Mouse (Mus musculus): Measurements from ENCODE around the gene Cd69.
A peak's percentile ranks its signal among the peaks of the same experiment; 100 is the strongest.

Gene Cd69

DNA sequence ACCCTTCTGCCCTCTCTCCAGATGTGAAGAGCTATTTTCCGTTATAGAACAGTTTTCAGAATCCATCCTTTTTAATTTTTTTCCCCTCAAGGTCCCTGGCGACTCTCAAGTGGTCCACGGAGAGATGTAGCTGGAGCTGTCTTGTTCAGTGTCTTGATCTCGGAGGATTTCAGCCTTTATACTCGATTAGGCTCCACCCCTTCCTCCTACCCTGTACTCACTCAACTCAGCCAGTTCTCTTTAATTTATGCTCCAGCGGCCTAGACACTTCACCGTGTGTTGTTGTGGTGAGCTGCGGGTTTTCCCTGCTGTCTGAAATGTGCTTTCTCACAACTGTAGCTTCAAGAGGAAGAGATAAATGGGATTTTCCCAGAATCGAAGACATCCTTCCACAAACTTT, at the start of gene Cd69:
Gene Cd69 (minus strand): TSS at position 217 of the 400 bp plus-strand sequence.
- DNase-seq: peak; percentile 86 to 91

DNA sequence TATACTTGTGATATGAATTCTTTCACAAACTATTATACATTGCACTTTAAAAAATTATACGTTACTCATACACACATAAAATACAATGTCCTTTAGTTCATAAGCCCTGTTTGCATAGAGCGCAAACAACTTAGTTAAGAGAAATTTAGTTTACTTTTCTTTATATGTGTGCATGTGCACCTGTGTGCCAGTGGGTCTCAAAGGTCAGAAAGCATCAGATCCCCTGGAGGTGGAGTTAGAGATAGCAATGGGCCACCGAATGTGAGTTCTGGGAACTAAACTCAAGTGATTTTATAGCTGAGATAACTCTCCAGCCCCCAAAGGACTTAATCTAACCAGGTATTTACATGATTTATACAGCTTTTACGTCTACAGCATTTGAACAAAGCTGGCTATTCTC, 44.1 kb upstream of the Cd69 start:
- DNase-seq: no peak

- DNase-seq: peak; percentile 29 to 30
Observed at GRCm38 (mm10) chr6:129318395-129318794, 43.2 kb upstream of the Cd69 start.

DNA sequence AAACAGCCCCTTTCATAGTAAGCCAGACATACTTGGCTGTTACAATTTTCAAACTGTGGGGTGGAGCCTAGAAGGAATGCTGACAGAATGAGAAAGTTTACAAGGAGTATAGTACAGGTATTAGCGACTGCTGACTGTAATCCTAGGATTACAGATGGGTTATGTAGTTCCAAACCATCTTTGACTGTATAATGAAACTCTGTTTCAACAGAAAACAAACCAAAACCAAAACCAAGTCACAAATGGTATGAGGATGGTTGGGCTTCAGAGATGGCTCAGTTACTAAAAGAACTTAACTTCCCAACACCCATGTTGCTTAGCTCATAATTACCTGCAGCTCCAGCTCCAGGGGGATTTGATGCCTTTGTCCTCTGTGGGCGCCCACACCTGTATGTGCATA, 41.2 kb upstream of the Cd69 start:
- no peak for DNase-seq

DNA sequence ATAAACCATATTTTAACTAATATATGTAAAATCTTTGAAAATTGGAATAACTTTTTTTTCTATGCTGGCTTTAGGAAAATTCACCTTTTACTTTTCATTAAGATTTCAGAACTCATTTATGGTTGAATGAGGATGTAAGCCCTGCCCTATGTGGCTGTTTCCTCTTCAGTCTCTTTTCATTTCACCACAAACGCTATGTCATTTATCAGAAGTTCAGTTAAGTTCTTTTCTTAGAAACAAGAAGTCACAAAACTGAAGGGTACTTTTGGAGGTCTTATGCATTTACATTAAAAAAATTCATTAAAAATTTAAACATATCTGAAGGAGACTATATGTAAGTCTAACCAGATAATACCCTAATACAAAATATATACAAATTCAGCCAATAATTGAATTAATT, 40.5 kb upstream of the Cd69 start:
- DNase-seq: no peak

GRCm38 (mm10) chr6:129314655-129315168, 39.5 kb upstream of the Cd69 start:
- DNase-seq: no peak

DNA sequence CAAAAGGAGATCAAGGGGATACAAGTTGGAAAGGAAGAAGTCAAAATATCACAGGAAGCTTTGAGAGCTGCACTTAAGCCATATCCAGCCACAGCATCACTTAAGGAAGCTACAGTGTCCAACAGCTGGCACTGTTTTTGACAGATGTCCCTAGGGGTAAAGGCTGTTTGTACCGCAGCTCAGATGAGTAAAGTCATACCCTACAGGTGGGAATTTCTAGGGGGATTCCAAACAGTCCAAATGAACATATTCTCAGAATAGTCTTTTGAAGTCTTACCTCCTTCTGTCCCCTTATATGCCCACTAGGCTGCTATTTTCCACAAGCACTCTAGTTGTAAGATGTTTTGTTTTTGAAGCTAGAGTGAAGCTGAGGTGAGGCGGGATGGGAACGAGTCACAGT, 37.3 kb upstream of the Cd69 start:
- no peak for DNase-seq

DNA sequence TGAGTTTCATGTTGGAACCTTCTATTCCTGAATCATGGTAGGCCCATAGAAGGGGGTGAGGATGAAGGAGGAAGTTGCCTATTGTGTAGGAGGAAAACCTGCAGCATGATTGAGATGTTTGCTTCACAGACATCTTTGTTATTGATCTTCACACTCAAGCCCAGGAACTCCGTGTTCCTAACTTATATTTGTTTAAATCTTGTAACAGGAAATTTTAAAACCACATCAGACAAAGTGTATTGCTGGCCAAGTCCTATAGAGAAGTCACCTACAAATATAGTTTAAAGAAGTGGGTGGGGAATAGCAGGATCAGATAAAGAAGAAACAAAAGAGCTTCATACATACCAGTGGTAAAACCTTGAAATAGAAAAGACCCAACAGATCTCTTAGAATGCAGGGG, 28.9 kb upstream of the Cd69 start:
- DNase-seq: no peak

- no peak for DNase-seq
Observed at GRCm38 (mm10) chr6:129288708-129289107, 13.5 kb upstream of the Cd69 start.

DNA sequence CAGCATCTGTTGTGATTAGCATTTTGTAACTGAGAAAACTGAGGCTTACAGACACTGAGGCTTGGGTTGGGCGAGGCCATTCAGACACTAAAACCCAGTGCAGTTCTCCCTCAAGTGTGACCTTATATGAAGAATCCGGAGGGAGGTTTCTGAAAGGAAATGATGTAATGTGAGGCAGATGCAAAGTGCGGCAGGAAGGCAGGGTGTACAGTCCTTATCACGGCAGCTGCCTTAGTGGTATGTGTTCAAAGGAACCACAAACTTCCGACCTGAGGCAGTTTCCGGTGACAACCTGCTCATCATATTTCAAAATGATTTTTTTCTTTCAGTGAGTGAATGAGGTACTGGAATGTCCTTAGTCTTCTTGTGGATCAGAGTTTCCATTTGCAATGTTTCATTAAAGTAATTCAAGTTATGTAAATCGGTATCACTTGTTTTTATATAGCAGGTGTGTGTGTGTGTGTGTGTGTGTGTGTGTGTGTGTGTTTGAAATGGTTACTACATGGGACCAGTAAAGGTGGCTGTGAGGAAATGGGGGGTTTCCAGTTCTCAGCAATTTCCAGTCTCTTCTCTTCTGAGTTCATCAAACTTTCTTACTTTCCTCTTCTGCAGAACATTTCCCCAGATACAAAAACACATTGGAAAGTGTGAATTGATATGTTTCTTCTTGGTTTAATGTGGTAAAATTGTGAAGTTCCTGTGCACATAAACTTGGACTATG, 9.3 kb upstream of the Cd69 start:
- DNase-seq: peak; percentile 75 to 81

- peak; percentile 42 to 46 for DNase-seq
Observed at GRCm38 (mm10) chr6:129283271-129283670, 8.0 kb upstream of the Cd69 start.

- DNase-seq: no peak
Observed at GRCm38 (mm10) chr6:129276483-129276882, 1.2 kb upstream of the Cd69 start.

DNA sequence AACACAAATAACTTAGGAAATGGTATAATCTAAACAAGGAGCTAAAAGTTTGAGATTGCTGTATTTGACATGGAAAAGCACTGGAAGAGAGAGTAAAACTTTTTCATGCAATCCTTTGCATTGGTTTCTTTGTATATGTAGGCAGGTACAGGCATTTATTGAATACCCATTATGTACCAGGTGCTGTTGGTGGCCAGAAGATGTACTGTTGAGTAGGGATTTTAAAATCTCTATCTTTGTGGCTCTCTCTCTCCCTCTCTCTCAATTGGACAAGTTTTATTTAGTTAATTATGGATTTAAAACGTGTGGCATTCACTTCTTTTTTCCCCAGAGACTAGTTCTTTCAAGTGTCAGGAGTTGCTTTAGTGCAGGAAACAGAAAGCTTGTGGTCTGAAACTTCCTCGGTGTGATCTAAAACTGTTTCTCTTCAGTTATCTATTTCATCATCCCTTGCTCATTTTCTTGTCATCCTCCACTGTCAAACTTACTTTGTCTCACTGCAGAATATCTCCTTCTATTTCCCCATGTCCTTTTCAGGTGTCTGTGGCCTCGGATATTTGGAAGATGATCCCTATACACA, 478 bp upstream of the Cd69 start:
- no peak for DNase-seq

DNA sequence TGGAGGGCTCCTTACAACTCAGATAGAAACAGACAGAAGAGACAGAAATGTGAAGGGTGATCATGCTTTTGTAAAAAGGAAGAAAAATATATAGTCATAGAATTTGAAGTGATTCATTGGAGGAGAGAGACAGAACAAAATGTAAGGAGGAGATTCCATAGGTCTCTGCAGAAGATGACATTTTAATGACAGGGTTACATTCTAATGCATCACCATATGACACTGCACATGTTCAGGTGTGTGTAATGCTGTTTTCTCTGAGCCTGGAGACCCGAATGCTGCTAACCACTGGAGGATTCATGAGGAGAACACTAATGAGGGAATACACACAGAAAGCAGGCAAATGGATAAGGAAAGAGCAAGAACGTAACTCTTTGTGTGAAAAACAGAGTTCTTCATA, 760 bp downstream of the Cd69 start:
- no peak for DNase-seq

DNA sequence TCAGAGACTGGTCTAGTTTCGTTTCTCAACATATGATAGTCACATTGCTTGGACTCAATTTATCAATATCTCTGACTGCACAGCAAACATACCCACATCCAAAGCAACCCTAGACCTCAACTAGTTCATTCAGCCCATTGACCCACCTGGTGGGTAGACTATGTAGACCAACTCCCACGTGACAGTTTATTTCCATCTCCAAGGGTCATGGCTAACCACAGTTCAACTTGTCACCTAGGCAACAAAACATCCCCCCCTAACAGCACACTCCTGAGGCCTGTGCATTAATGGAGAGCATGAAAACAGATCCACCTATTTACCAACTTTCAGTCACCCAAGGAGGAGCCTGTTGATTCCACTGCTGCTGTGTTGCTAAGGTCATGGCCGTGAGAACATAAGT, 1.6 kb downstream of the Cd69 start:
- peak; percentile 82 to 85 for DNase-seq

DNA sequence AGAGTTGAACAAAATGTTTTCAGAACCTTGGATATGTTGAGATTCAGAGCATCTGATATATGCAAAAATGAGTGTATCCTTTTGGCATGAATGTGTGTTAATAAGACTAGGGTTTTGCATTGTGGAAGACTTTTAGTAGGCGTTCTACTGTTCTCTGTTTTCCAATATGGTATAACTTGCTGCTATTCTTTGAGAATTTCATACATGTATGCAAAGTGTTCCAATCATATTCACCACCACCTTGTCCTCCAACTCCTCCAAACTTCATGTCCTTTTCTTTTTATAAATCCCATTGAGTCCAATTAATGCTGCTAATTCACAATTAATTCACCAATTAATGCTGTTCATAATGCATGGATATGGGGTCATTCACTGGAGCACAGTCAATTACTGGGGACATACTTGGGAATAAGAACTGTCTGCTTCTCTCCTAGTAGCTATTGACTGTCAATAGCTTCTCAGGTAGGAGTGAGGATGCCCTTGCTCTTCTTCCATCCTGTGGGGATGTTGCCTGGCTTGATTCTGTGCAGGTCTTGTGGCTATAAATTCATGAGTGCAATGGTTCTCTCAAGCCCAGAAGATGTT, 8.7 kb downstream of the Cd69 start:
- peak in 1 of 2 experiments; percentile 28 for DNase-seq

DNA sequence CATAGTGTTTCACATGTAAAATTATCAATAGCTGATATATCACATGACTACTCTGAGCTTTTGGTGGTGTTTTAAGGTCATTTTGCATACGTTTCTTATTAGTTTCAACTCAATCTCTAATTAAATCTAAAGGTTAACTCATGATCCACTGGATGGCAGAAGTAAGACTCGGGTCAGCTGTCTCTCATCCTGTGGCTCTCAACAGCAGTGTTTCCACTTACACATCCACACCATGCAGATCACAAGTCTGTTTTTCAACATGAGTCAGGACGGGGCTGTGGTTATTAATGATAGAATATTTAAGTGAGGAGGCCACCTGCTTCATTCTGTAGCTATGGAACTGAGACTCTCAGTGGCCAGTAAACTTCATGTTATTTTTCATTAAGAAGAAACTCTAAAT, 9.4 kb downstream of the Cd69 start:
- DNase-seq: no peak

DNA sequence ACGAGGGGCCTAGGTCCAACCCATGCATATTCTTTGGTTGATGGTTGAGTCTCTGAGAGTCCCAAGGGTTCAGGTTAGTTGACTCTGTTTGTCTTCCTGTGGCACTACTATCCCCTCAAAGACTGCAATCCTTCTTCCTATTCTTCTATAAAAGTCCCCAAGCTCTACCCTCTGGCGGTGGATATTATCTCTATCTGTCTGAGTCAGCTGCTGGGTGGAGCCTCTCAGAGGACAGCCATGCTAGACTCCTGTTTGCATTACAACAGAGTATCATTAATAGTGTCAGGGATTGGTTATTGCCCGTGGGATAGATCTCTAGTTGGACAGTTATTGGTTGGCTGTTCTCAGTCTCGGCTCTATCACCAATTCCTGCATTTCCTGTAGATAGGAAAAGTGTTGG, 14.3 kb downstream of the Cd69 start:
- no peak for DNase-seq

GRCm38 (mm10) chr6:129260034-129260433, 15.2 kb downstream of the Cd69 start:
- peak in 1 of 2 experiments; percentile 37 for DNase-seq

DNA sequence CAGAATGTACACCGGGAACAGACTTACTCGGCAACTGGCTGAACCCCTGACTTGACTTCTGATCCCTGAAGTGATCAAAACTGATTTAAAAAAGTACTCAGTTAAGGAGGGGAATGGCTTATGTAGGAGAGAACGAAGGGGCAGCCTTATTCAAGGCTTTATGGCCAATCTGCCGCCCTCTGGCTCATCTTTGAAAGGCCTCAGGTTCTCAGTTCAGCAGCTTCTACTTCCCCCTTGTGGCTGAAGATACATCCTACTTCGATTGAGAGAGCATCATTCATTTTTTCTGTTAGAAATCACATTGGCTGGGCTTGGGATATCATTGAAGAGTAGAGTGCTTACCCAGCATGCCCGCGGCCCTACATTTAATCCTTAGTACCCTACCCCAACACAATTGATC, 19.2 kb downstream of the Cd69 start:
- peak; percentile 48 to 56 for DNase-seq

DNA sequence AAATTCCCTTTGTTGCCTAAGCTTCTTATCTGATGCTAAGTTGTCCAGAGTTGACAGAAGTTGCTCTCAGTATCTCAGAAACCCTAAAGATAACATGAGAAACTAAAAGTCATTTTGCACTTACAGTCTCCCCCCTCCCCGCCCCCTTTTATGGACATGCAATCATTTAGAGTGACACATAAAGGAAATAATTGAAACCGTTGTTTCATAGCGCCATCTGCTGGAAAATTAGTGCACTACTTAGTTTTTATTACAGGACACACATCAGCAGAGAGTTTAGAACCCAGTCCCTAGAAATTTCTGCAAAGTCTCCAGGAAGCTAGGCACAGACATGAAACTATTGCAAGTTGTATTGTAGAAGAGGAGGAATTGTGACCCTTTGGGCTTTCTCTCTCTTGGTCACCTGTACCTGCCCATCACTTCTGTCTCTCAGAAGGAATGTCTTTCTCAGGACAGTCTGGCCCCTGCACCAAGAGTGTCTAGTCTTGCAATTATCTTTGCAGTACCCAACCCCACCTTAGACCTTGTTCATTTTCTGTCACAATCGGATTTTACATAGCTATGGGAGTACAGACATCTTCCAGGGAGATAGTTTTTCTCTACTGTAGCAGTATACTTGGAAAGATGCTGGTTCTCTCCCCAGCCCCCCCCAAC, 20.2 kb downstream of the Cd69 start:
- peak; percentile 56 to 62 for DNase-seq

DNA sequence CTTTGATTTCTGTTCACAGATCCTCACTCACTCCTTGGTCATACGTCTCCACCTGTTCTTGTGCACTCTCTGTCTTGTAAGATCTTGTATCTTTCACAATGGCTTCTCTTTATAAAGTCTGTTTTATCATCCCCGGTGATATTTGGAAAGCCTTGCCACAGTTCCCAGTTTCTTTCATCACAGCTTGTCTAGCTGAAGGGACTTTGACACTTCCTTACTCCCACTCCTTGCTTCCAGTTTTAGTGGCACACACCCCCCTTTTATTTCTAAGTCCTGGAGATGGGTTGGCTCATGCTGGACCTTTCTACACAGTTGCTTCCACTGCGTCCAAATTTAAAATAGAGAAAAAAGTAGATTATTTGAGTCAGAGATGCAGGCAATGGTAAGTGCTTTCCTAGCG, 20.9 kb downstream of the Cd69 start:
- DNase-seq: no peak

DNA sequence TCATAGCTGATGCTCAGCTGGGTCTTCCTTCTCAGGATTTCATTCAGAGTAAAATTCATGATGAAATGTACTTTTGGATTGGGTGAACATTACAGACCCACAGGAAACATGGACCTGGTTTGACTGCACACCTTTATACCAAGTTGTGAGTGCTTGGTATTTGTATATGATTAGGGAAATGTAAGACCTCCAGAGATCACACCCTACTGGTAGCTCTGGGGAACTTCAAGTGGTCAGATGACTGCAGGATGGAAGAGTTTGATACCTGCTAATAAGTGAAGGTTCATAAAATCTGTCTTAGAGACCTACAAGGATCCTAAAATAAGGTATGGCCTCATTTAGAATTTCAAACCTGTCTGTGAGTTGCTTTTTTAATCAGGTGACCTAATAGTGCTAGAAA, 27.0 kb downstream of the Cd69 start:
- DNase-seq: peak; percentile 54 to 56

DNA sequence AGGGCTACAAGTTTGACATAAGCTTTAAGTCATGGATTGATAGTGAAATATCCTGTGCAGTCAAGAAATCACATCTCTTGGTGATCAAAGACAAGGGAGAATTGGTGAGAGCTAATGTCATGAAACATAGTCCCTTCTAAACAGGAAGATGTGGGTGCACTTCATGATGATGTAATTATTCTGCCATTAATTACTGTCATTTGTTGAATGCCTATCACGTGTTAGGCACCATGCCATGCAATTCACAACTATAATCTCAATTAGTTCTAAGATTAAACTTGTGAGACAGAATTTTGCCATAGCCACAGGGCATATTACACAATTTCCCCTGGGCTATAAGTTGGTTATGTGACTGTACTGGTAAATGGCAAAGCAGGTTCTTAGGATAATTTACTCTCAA, 28.2 kb downstream of the Cd69 start:
- no peak for DNase-seq
